Mouse (Mus musculus) limb, embryonic 14.5 days (tissue): Measurements from ENCODE around the gene Nr2c1. TPM values are rescaled to one million over a fixed set of nuclear protein-coding genes. Genes with fewer than 3 reads are reported as not detected.

Source experiments
- ATAC-seq: fragments of 200-750 bp; cut with Nextera tagmentation; 2 replicates; pipeline ENCODE4 v1.8.0; 2017; ENCODE audit warnings: low read depth, moderate number of reproducible peaks, moderate TSS enrichment; ENCODE audit not compliant: low FRiP score
- DNase-seq: peaks from one replicate; pipeline ENCODE4 v3.0.0-alpha.2; 2015; ENCODE audit warnings: low spot score
- H3K27ac ChIP-seq: fragments of 300-500 bp; sonication (generic); replicated peaks from 2 replicates; pipeline ENCODE4 v1.5.1; 2014; ENCODE audit warnings: low read depth, mild to moderate bottlenecking, low read length, moderate library complexity, mixed read lengths
- H3K27me3 ChIP-seq: fragments of 300-500 bp; sonication (generic); 2 replicates; pipeline ENCODE4 v1.6.1; 2014; ENCODE audit warnings: low read length, mixed read lengths; ENCODE audit not compliant: control insufficient read depth, insufficient read depth
- H3K36me3 ChIP-seq: fragments of 300-500 bp; sonication (generic); 2 replicates; pipeline ENCODE4 v1.6.1; 2014; ENCODE audit warnings: mild to moderate bottlenecking, low read length, moderate library complexity, mixed read lengths; ENCODE audit not compliant: control insufficient read depth, insufficient read depth
- H3K4me1 ChIP-seq: fragments of 300-500 bp; sonication (generic); 2 replicates; pipeline ENCODE4 v1.6.1; 2014; ENCODE audit warnings: antibody characterized with exemption, low read length, mixed read lengths; ENCODE audit not compliant: control insufficient read depth, insufficient read depth
- H3K4me2 ChIP-seq: fragments of 300-500 bp; sonication (generic); replicated peaks from 2 replicates; pipeline ENCODE4 v1.6.1; 2014; ENCODE audit warnings: low read depth, mild to moderate bottlenecking, low read length, moderate library complexity; ENCODE audit not compliant: severe bottlenecking
- H3K4me3 ChIP-seq: fragments of 300-500 bp; sonication (generic); replicated peaks from 2 replicates; pipeline ENCODE4 v1.5.1; 2014; ENCODE audit warnings: low read length
- H3K9ac ChIP-seq: fragments of 300-500 bp; sonication (generic); 2 replicates; pipeline ENCODE4 v1.6.1; 2014; ENCODE audit warnings: mild to moderate bottlenecking, low read depth, low read length, moderate library complexity; ENCODE audit not compliant: severe bottlenecking
- H3K9me3 ChIP-seq: fragments of 300-500 bp; sonication (generic); 2 replicates; pipeline ENCODE4 v1.6.1; 2016; ENCODE audit warnings: low read length; ENCODE audit not compliant: control insufficient read depth
- POLR2A ChIP-seq: fragments of 200-500 bp; IDR thresholded peaks from 2 replicates; pipeline ENCODE4 v1.8.0; 2012; ENCODE audit warnings: inconsistent platforms, mild to moderate bottlenecking, moderate library complexity, borderline replicate concordance; ENCODE audit not compliant: insufficient read depth, insufficient read length; ENCODE audit errors: extremely low read depth
- WGBS: fragments of 180-500 bp; shearing (Covaris S2); extraction: QIAGEN DNeasy Blood & Tissue Kit; methylation state at CpG from one replicate; pipeline ENCODE4 v1.1.7; 2014; 5-methylcytosine and 5-hydroxymethylcytosine counted together
- polyA plus RNA-seq, 2 experiments: library from polyadenylated mRNA; depleted of rRNA in 1 of 2; stranded (reverse) in 1 of 2; unstranded in 1 of 2; fragments of >200 nt; fragmentation: Nextera tagmentation in 1 of 2; extraction: Ambion mirVana in 1 of 2; gene quantifications; 2 replicates each; pipeline versions ENCODE4 v1.2.1 to v1.2.3; 2012 to 2014

Gene Nr2c1
- polyA plus RNA-seq, 2 experiments = 7.9 to 11.5 TPM

- no peak for ATAC-seq
- Histone ChIP-seq H3K4me3 (no peak overlapping the region), H3K9me3 (no peaks in the 10 kb centered on the region), H3K27ac (no peak overlapping the region), H3K27me3 (no peaks in the 10 kb centered on the region), H3K36me3 (peaks cover 12% of the 10 kb centered on the region), H3K9ac (no peak overlapping the region), H3K4me2 (no peak overlapping the region), H3K4me1 (peaks cover 12% of the 10 kb centered on the region; the same call in 1 of the 2 replicates)
- TF ChIP-seq POLR2A = no peak
- no peak for DNase-seq
Observed at GRCm38 (mm10) chr10:94153841-94154240, 6.0 kb downstream of the Nr2c1 start.

GRCm38 (mm10) chr10:94158962-94159361, 11.1 kb downstream of the Nr2c1 start:
- no peak for ATAC-seq
- peaks cover 46% of the 10 kb centered on the region for H3K36me3 ChIP-seq
- no peak for TF ChIP-seq POLR2A
- H3K9me3 ChIP-seq = no peaks in the 10 kb centered on the region
- no peaks in the 10 kb centered on the region for H3K4me1 ChIP-seq
- no peak overlapping the region for H3K9ac ChIP-seq
- no peak for DNase-seq
- no peak overlapping the region for H3K27ac ChIP-seq
- 89% methylated on average over 6 of the region's 6 CpGs for WGBS
- no peak overlapping the region for H3K4me2 ChIP-seq
- no peak overlapping the region for H3K4me3 ChIP-seq
- no peaks in the 10 kb centered on the region for H3K27me3 ChIP-seq

GRCm38 (mm10) chr10:94159406-94159805, 11.6 kb downstream of the Nr2c1 start:
- H3K9ac ChIP-seq = no peak overlapping the region
- no peak overlapping the region for H3K4me3 ChIP-seq
- WGBS = 89% methylated on average over 4 of the region's 4 CpGs
- peaks cover 50% of the 10 kb centered on the region for H3K36me3 ChIP-seq
- H3K9me3 ChIP-seq = no peaks in the 10 kb centered on the region
- no peak overlapping the region for H3K27ac ChIP-seq
- DNase-seq (no peak), ATAC-seq (no peak)
- no peaks in the 10 kb centered on the region for H3K4me1 ChIP-seq
- no peaks in the 10 kb centered on the region for H3K27me3 ChIP-seq
- H3K4me2 ChIP-seq = no peak overlapping the region
- no peak for TF ChIP-seq POLR2A

- 89% methylated on average over 5 of the region's 5 CpGs for WGBS
- no peaks in the 10 kb centered on the region for H3K27me3 ChIP-seq
- H3K9me3 ChIP-seq = no peaks in the 10 kb centered on the region
- no peak for TF ChIP-seq POLR2A
- H3K9ac ChIP-seq = no peak overlapping the region
- H3K4me3 ChIP-seq = no peak overlapping the region
- H3K36me3 ChIP-seq = peaks cover 60% of the 10 kb centered on the region
- no peak overlapping the region for H3K4me2 ChIP-seq
- no peak for DNase-seq
- H3K4me1 ChIP-seq = no peaks in the 10 kb centered on the region
- no peak overlapping the region for H3K27ac ChIP-seq
- ATAC-seq = no peak
Observed at GRCm38 (mm10) chr10:94161051-94161765, 13.4 kb downstream of the Nr2c1 start.

GRCm38 (mm10) chr10:94162031-94162430, 14.2 kb downstream of the Nr2c1 start:
- no peak for ATAC-seq

More at GRCm38 (mm10) chr10:94162031-94162430, 14.2 kb downstream of the Nr2c1 start:
- no peak overlapping the region for H3K4me2 ChIP-seq
- WGBS = 94% methylated on average over 7 of the region's 7 CpGs
- no peaks in the 10 kb centered on the region for H3K9me3 ChIP-seq
- no peak for TF ChIP-seq POLR2A
- H3K36me3 ChIP-seq = peaks cover 65% of the 10 kb centered on the region
- no peaks in the 10 kb centered on the region for H3K4me1 ChIP-seq
- DNase-seq = no peak
- H3K4me3 ChIP-seq = no peak overlapping the region
- H3K27me3 ChIP-seq = no peaks in the 10 kb centered on the region
- no peak overlapping the region for H3K27ac ChIP-seq
- H3K9ac ChIP-seq = no peak overlapping the region
